Mouse (Mus musculus) heart, adult 9 months (tissue): Measurements from ENCODE around the gene Slc7a11.
A peak's percentile ranks its signal among the peaks of the same experiment; 100 is the strongest.

ENCODE experiments used
- DNase-seq, 2 experiments: peaks; one replicate each; pipeline ENCODE4 v3.0.0; 2022; ENCODE audit warnings: low spot score in 2 of 2

The Slc7a11 gene

GRCm38 (mm10) chr3:50306334-50306733 is 137.1 kb downstream of the Slc7a11 start:
- no peak for DNase-seq

- no peak for DNase-seq
These were observed 139.3 kb downstream of the Slc7a11 start for GRCm38 (mm10) chr3:50304137-50304536.

DNA sequence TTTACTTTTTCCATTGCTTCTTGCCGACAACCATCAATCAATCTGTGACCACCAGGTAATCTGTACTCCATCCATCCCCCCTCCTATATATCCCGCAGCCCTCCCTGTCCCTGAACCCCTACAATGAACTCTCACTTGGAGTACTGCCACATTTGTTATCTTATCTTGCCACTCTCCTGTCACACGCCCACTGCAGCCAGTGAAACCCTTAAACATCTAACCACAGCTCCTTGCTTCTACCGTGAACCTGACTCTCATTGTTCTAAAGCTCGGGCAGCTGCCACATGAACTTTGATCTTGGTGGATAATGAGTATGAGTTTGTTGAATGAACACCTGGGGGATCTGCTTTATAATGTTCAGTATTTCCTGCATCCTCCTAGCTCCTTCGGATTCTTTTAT is 140.8 kb downstream of the Slc7a11 start:
- DNase-seq = no peak

DNA sequence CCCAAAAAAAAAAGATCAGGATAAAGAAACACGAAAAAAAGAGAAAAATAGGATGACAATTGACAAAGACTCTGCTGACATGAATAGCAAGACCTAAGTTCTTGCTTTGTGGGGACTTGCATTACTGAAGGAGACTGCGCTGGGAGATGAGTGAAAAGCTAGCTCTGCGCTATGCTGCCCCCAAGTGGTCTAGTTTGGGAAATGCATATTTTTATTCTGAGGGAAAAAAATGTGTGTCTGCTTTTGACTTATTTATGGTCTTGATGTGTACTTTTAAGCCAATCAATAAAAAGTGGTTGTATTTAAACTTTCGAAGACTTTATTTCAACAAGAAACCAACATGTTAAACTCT is 142.5 kb downstream of the Slc7a11 start:
- peak in 1 of 2 experiments; percentile 5 for DNase-seq

GRCm38 (mm10) chr3:50300002-50300951 is 143.1 kb downstream of the Slc7a11 start:
- DNase-seq = no peak

DNA sequence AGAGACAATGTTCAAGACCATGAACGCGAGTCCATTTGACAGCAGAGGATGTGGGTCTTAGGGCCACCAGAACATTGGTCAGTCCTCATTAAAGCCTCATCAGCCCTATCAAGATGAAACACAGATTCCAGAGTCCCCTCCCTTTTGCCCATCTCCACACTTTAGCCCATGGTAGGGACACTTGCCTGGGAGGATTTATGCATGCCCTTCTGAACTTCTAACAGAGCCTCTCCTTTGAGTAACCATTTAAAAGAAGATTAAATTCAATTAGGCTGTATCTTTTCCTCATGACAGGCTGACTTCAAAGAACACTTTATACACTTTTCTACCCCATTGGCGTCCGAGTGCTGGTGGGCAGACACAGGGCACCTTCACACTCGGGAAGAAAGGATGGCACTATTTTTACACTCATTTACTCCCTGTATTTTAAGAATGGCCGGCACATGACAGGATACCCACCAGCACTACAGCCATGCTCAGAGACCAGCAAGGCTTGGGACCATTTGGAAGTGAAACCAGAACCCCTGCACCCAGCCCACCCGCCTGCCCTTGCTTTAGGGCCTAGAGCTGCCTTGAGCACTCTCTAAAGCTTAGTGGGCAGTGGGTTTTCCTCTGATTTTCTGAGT is 144.9 kb downstream of the Slc7a11 start:
- DNase-seq = no peak

DNA sequence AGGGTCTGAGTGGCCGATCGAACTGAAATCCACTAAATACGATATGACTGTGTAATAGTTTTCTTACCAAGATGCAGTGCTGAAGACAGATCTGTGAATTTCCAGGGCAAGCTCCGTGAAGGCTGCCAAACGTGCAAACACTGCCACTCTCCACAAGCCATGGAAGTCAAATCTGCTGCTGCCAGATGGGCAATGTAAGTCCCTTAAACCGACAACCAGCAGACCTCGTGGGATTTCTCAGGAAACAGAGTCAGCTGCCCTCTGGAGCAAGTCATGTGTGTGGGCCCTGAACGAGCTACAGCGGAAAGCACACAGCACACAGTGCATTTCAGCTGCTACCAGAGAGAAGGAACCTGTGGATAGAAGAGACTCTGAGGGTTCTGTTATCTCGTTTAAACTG is 146.5 kb downstream of the Slc7a11 start:
- no peak for DNase-seq

DNA sequence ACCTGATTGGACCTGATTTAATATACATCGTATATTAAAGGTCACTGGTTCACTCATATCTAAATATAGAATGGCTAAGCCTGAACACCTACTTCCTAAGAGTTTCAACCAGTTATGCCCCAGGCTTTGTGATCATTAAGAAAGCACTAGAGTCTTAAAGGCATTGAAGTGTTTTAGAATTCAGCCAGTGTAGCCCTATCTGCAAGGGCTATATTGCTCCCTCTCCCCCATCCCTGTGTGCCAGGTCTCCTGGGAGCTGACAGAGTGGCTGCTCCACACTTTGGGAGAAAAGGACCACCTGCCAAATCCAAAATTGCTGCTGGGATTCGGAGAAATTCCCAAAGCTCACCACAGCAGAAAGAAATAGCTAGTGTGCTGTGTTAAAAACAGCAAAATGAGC is 168.4 kb downstream of the Slc7a11 start:
- DNase-seq = no peak

DNA sequence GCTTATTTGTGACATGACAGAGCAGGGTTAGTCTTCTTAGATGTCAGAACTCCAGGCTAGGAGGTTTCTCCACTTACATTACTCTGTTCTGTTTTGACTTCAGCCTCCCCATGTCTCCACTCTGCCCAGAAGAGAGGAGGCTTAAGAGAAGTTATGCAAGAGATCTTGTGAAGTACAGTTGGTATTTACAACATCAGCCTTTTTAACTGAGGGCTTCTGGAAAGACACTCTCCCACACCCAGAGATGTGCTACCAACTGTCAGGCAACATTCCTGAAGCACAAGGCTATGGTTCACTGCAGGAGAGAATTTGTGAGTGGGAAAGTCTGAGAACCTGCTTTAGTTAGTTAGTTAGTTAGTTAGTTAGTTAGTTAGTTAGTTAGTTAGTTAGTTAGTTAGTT is 171.2 kb downstream of the Slc7a11 start:
- no peak for DNase-seq

GRCm38 (mm10) chr3:50269680-50270079 is 173.7 kb downstream of the Slc7a11 start:
- DNase-seq = no peak

- DNase-seq = no peak
These were observed 180.8 kb downstream of the Slc7a11 start for GRCm38 (mm10) chr3:50262547-50263087.

- DNase-seq = no peak
These were observed 181.3 kb downstream of the Slc7a11 start for GRCm38 (mm10) chr3:50262066-50262465.

DNA sequence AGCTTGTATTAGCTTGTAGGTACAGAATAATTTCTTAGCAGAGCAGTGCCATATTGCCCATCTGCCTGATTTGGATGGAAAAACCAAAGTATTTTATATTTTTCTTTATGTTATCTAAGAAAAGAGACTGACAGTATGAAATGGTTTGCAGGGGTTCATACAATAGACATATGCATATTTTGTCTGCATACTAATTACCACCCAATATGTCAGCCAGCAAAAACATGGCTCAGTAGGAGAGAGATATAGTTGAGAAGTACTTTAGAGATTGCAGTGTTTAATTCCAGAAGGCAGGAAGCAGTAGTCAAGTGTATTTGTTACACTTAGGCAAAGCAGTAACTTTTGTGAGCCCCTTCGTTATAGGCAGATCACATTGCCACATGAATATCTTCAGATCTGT is 182.7 kb downstream of the Slc7a11 start:
- no peak for DNase-seq

- no peak for DNase-seq
These were observed 184.6 kb downstream of the Slc7a11 start for GRCm38 (mm10) chr3:50258852-50259251.

GRCm38 (mm10) chr3:50249598-50250300 is 193.7 kb downstream of the Slc7a11 start:
- DNase-seq = no peak

DNA sequence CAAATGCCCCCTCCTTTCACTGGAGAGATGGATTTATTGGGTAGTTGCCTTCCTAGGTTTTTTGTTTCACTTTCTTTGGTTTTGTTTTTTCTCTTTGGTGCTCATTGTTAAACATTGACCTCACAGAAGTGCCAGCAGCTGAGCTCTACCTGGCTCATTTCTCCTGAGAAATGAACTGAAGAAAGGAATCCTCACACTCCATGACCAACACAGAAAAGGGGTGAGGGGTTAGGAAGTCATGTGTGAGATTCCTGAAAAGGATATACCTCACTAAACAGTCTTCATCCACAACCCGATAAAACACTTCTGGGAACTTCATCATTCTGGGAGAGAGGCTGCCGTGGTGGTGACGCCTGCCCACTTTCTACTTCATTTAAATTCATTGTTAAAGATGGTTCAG is 207.4 kb downstream of the Slc7a11 start:
- DNase-seq = no peak

DNA sequence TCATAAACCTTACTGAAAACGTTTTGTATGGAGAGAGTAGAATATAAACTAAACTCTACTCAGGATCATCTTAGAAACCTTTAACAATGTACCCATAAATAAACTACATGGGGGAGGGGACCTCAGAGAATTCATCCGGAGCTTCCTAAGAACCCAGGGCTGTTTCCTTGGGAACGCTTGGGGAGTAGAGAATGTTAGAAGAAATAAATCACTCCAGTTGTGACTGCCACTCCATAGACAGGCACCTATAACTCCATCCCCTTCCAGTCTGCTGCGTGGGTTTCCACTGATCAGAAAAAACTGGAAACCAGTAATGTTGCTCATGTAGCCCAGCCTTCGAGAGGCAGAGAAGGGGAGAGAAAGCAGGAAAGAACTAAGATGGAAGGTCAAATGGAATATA is 210.3 kb downstream of the Slc7a11 start:
- DNase-seq = no peak

DNA sequence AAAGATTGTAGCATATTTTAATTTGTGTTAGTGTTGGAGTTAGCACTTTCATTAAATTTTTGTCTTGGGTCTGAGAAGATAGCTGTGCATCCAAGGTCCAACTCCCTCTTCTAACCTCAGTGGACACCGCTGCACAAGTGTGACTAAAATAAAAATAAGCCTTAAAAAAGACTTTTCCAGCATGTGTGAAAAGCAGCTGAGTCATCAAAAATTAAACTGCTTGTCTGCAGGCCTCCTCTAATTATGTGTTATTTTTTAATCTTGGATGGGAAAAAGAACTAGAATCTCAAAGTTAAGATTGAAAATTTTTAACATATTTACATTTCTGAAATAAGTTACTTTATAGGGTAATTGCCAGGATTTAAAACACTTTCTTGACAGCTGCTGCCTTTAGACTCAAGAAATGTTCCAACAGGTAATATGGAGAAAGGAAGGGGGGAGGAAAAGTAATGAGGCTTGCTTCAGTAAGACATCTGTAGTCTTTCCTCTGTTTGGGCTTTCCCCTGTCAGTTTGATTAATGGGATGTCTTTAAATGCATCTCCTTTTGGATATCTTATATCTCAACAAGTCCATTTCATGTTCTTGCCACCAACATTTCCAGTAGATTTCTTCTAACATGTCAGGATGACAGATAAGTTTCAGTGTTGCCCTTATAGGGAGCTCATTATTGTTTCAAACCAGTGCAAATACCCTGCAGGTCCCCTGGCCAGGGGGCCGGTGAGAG is 218.9 kb downstream of the Slc7a11 start:
- no peak for DNase-seq

DNA sequence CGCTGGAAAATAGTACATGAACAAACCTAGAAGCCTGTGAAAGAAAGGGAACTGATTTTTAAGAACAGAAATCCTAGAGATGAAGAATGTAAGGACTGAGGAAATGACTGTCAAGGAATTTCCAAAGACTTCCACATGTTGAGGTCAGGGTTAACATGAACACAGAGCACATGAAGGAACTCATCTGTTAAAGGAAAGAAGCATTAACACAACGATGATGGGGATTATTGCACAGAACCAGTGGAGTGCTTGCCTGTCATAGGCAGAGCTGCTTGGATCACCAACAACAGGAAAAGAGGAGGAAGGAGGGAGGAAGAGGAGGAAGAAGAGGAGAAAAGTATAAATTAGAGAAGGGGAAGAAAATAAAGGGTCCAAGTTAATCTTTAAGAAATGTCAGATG is 223.0 kb downstream of the Slc7a11 start:
- DNase-seq = no peak

GRCm38 (mm10) chr3:50186369-50186768 is 257.0 kb downstream of the Slc7a11 start:
- DNase-seq = no peak

DNA sequence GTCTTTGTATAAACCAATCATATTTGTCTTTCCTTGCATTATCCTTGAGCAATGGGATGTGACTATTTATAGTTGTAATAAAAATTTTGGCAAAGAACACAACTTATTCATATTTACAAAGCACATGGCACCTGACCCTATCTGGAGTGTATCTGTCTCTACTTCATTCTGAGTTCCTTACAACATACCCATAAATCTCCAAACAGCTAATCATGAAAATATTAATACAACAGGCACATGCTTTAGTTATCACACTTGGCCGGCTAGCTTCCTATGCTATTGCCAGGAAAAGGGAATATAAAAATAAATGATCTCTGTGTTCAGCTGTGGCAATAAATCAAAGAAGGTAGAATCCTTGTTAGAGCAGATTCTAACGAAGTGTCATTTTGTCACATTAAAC is 257.5 kb downstream of the Slc7a11 start:
- no peak for DNase-seq

DNA sequence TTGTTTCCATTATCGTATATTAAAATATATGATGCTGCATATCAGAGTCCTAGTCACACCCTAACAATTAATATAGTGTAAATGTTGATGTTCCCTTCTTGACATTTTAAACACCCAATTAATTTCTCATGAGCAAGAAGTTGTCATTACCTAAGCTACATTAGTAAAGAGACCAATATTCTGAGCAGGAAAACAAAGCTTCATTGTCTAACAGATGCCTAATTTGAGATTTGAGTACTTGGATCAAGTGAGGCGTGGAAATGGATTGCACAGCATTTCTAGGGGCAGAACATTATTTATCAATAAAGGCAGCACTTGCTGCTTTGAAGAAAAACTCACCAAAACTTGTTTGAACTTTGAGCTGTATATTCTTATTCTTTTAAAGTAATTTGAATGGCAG is 282.7 kb downstream of the Slc7a11 start:
- DNase-seq = no peak
